Mouse (Mus musculus): ENCODE data around the gene Mxi1. TPM values are rescaled to one million over a fixed set of nuclear protein-coding genes. Genes with fewer than 3 reads are reported as not detected.
A peak's percentile ranks its signal among the peaks of the same experiment; 100 is the strongest.

Gene Mxi1
- polyA plus RNA-seq, 1 experiment, result 21.5 TPM

DNA sequence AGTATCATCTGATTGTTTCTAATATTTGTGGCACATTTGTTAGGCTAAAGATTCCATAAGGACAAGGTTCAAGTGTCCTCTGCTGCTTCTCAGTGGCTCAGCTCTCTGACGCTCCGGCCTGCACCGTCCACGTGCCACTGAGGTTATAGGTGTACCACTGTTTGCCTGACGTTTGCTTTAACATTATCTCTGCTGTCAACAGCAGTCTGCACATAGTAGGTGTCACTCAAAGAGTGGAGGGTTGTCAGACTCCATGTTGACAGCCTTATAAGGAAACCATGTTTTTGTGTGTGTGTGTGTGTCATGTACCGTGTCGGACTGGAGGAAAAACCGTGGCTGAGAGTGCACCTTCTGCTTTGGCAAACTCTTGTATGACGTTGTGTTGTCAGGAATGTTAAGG, 24.9 kb downstream of the Mxi1 start:
- TF ChIP-seq CTCF (IDR thresholded peaks at IDR 0.05; ENCODE audit: insufficient read depth, low read length) (no peak), POLR2A (IDR thresholded peaks at IDR 0.05; ENCODE audit: borderline replicate concordance, extremely low read depth, low read depth, low read length) (no peak)
- 82% methylated on average over 9 of the region's 9 CpGs for WGBS
- no peak for DNase-seq
- peaks cover 5% of the 10 kb centered on the region; the same call in 1 of the 2 replicates for H3K4me1 ChIP-seq (ENCODE audit: control insufficient read depth, insufficient read depth, low read length)
- H3K4me3 ChIP-seq (replicated peaks; ENCODE audit: extremely low read depth, low read depth, low read length), result no peak overlapping the region

GRCm38 (mm10) chr19:53340423-53340822, 30.1 kb downstream of the Mxi1 start:
- no peak for DNase-seq
- Histone ChIP-seq H3K4me1 (ENCODE audit: control insufficient read depth, insufficient read depth, low read length) (no peaks in the 10 kb centered on the region), H3K4me3 (replicated peaks; ENCODE audit: extremely low read depth, low read depth, low read length) (no peak overlapping the region)
- WGBS, result 29% methylated on average over 6 of the region's 6 CpGs
- TF ChIP-seq CTCF (IDR thresholded peaks at IDR 0.05; ENCODE audit: insufficient read depth, low read length), result no peak
- TF ChIP-seq POLR2A (IDR thresholded peaks at IDR 0.05; ENCODE audit: borderline replicate concordance, extremely low read depth, low read depth, low read length), result no peak

DNA sequence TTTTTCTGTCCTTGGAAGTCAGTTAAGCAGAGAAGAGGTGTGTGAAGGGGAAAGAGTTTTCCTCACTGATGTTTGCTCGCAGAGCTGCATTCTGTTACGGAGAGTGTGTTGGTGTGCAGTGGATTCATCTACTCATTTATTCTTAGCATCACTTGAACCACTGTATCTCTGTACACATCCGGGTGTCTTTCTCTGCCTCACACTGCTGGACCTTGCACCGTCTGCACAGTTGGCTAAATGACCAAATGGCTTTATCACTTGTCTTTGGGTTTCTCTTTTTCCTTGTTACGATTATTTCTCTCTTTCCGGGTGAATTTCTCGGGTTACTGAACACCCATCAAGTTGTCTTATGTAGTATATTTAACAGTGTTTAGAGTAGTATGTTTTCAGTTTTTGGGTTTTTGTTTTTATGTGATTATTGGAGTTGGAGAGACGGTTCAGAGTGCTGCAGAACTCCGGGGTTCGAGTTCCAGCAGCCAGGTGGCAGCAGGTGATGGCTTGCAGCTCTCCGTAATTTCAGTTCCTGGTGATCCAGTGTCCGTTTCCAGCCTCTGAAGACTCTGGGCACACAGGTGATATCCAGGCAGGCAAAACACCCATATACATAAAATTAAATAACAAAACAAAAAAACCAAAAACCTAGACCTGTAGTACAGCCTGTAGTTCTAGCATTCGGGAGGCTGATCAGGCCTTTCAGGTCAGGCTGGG, 33.0 kb downstream of the Mxi1 start:
- DNase-seq, result no peak
- H3K4me1 ChIP-seq (ENCODE audit: control insufficient read depth, insufficient read depth, low read length), result no peaks in the 10 kb centered on the region
- no peak overlapping the region for H3K4me3 ChIP-seq (replicated peaks; ENCODE audit: extremely low read depth, low read depth, low read length)
- no peak for TF ChIP-seq POLR2A (IDR thresholded peaks at IDR 0.05; ENCODE audit: borderline replicate concordance, extremely low read depth, low read depth, low read length)
- TF ChIP-seq CTCF (IDR thresholded peaks at IDR 0.05; ENCODE audit: insufficient read depth, low read length), result no peak
- WGBS, result 90% methylated on average over 13 of the region's 13 CpGs

DNA sequence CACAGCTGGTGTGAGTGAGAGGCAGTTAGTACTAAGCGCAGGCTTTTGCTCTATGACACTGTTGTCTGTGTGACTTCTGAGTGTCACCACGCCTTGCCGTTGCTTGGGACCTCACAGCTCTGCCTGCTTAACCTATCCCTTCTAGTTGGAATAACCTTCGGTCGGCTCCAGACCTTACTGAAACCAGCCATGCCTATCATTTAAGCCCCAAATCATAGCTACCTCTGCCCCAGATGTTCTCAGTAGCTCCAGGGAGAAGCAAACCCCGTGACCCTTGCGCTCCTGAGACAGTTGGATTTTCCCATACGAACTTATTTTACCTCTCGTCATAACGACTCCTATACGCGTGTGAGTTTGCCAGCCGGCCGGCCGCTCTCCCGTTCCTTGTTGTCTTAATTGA, 33.7 kb downstream of the Mxi1 start:
- TF ChIP-seq CTCF (IDR thresholded peaks at IDR 0.05; ENCODE audit: insufficient read depth, low read length), result no peak
- no peak for TF ChIP-seq POLR2A (IDR thresholded peaks at IDR 0.05; ENCODE audit: borderline replicate concordance, extremely low read depth, low read depth, low read length)
- Histone ChIP-seq H3K4me1 (ENCODE audit: control insufficient read depth, insufficient read depth, low read length) (no peaks in the 10 kb centered on the region), H3K4me3 (replicated peaks; ENCODE audit: extremely low read depth, low read depth, low read length) (no peak overlapping the region)
- WGBS, result 85% methylated on average over 16 of the region's 16 CpGs
- no peak for DNase-seq

- no peak for TF ChIP-seq CTCF (IDR thresholded peaks at IDR 0.05; ENCODE audit: insufficient read depth, low read length)
- no peak for TF ChIP-seq POLR2A (IDR thresholded peaks at IDR 0.05; ENCODE audit: borderline replicate concordance, extremely low read depth, low read depth, low read length)
- 82% methylated on average over 14 of the region's 14 CpGs for WGBS
- no peaks in the 10 kb centered on the region for H3K4me1 ChIP-seq (ENCODE audit: control insufficient read depth, insufficient read depth, low read length)
- DNase-seq, result no peak
- no peak overlapping the region for H3K4me3 ChIP-seq (replicated peaks; ENCODE audit: extremely low read depth, low read depth, low read length)
Observed at GRCm38 (mm10) chr19:53345766-53346165, 35.4 kb downstream of the Mxi1 start.

GRCm38 (mm10) chr19:53353864-53354263, 43.5 kb downstream of the Mxi1 start:
- 88% methylated on average over 7 of the region's 7 CpGs for WGBS
- Histone ChIP-seq H3K4me1 (ENCODE audit: control insufficient read depth, insufficient read depth, low read length) (no peaks in the 10 kb centered on the region), H3K4me3 (replicated peaks; ENCODE audit: extremely low read depth, low read depth, low read length) (no peak overlapping the region)
- TF ChIP-seq CTCF (IDR thresholded peaks at IDR 0.05; ENCODE audit: insufficient read depth, low read length), result no peak
- TF ChIP-seq POLR2A (IDR thresholded peaks at IDR 0.05; ENCODE audit: borderline replicate concordance, extremely low read depth, low read depth, low read length), result no peak
- no peak for DNase-seq

- no peaks in the 10 kb centered on the region for H3K4me1 ChIP-seq (ENCODE audit: control insufficient read depth, insufficient read depth, low read length)
- no peak for DNase-seq
- WGBS, result 88% methylated on average over 7 of the region's 7 CpGs
- no peak overlapping the region for H3K4me3 ChIP-seq (replicated peaks; ENCODE audit: extremely low read depth, low read depth, low read length)
- TF ChIP-seq POLR2A (IDR thresholded peaks at IDR 0.05; ENCODE audit: borderline replicate concordance, extremely low read depth, low read depth, low read length) (no peak), CTCF (IDR thresholded peaks at IDR 0.05; ENCODE audit: insufficient read depth, low read length) (no peak)
Observed at GRCm38 (mm10) chr19:53354271-53355000, 44.1 kb downstream of the Mxi1 start.

DNA sequence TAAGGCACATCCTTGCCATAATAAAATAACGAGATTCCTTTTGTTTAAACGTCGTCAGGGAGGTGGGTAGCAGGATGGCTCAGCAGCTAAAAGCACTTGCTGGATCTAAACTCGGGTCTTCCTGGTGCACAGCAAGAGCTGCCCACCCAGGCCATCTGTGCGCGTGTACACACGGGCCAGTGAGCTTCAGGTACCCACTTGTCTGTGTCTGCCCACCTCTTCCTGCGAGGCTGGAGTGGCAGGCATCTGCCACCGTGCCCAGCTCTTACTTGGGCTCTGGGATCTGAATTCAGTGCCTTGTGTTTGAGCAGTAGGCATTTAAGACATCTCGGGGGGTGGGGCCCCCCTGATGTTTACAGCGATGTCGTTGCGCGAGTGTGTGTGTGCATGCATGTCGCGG, 44.7 kb downstream of the Mxi1 start:
- H3K4me3 ChIP-seq (replicated peaks; ENCODE audit: extremely low read depth, low read depth, low read length), result no peak overlapping the region
- 85% methylated on average over 16 of the region's 16 CpGs for WGBS
- TF ChIP-seq POLR2A (IDR thresholded peaks at IDR 0.05; ENCODE audit: borderline replicate concordance, extremely low read depth, low read depth, low read length), result no peak
- no peak for TF ChIP-seq CTCF (IDR thresholded peaks at IDR 0.05; ENCODE audit: insufficient read depth, low read length)
- no peaks in the 10 kb centered on the region for H3K4me1 ChIP-seq (ENCODE audit: control insufficient read depth, insufficient read depth, low read length)
- DNase-seq, result no peak

GRCm38 (mm10) chr19:53359160-53360033, 49.1 kb downstream of the Mxi1 start:
- WGBS, result 59% methylated on average over 22 of the region's 22 CpGs
- TF ChIP-seq CTCF (IDR thresholded peaks at IDR 0.05; ENCODE audit: insufficient read depth, low read length), result no peak
- TF ChIP-seq POLR2A (IDR thresholded peaks at IDR 0.05; ENCODE audit: borderline replicate concordance, extremely low read depth, low read depth, low read length), result no peak
- no peaks in the 10 kb centered on the region for H3K4me1 ChIP-seq (ENCODE audit: control insufficient read depth, insufficient read depth, low read length)
- no peak for DNase-seq
- H3K4me3 ChIP-seq (replicated peaks; ENCODE audit: extremely low read depth, low read depth, low read length), result peak overlapping the region; percentile 30

Data from lung, adult 2 months (tissue).